Mouse (Mus musculus) lung, embryonic 16.5 days (tissue): ENCODE data around the gene Sigmar1. TPM values are rescaled to one million over a fixed set of nuclear protein-coding genes. Genes with fewer than 3 reads are reported as not detected.
A peak's percentile ranks its signal among the peaks of the same experiment; 100 is the strongest.

Source experiments
- ATAC-seq: fragments of 200-750 bp; cut with Nextera tagmentation; 2 replicates; pipeline ENCODE4 v1.8.0; 2017; ENCODE audit warnings: low read depth, mild to moderate bottlenecking, moderate library complexity
- H3K27ac ChIP-seq: fragments of 300-500 bp; sonication (generic); 2 replicates; pipeline ENCODE4 v1.5.1; 2014; ENCODE audit warnings: mild to moderate bottlenecking, control low read depth, low read length
- H3K27me3 ChIP-seq: fragments of 300-500 bp; sonication (generic); 2 replicates; pipeline ENCODE4 v1.6.1; 2014; ENCODE audit warnings: low read depth, low read length, mixed read lengths; ENCODE audit not compliant: control insufficient read depth, insufficient read depth
- H3K36me3 ChIP-seq: fragments of 300-500 bp; sonication (generic); 2 replicates; pipeline ENCODE4 v1.6.1; 2014; ENCODE audit warnings: low read length; ENCODE audit not compliant: control insufficient read depth, insufficient read depth
- H3K4me1 ChIP-seq: fragments of 300-500 bp; sonication (generic); replicated peaks from 2 replicates; pipeline ENCODE4 v1.6.1; 2014; ENCODE audit warnings: low read length, mixed read lengths; ENCODE audit not compliant: control insufficient read depth, insufficient read depth
- H3K4me2 ChIP-seq: fragments of 300-500 bp; sonication (generic); 2 replicates; pipeline ENCODE4 v1.6.1; 2014; ENCODE audit warnings: low read depth, low read length, control low read depth
- H3K4me3 ChIP-seq: fragments of 300-500 bp; sonication (generic); 2 replicates; pipeline ENCODE4 v1.5.1; 2014; ENCODE audit warnings: mild to moderate bottlenecking, low read length, control low read depth
- H3K9ac ChIP-seq: fragments of 300-500 bp; sonication (generic); 2 replicates; pipeline ENCODE4 v1.6.1; 2014; ENCODE audit warnings: low read length, control low read depth
- H3K9me3 ChIP-seq: fragments of 300-500 bp; sonication (generic); 2 replicates; pipeline ENCODE4 v1.6.1; 2016; ENCODE audit warnings: low read length; ENCODE audit not compliant: control insufficient read depth
- whole genome bisulfite sequencing: fragments of 180-500 bp; shearing (Covaris S2); extraction: QIAGEN DNeasy Blood & Tissue Kit; methylation state at CpG from one replicate; pipeline ENCODE4 v1.1.7; 2014; 5-methylcytosine and 5-hydroxymethylcytosine counted together
- polyA plus RNA-seq: library from polyadenylated mRNA; unstranded; fragments of >200 nt; fragmentation: Nextera tagmentation; extraction: Ambion mirVana; gene quantifications from 2 replicates; pipeline ENCODE4 v1.2.1, GENCODE M21; 2015

Sigmar1 gene
- polyA plus RNA-seq, 1 experiment from 2014 or later, result 72.2 TPM

GRCm38 (mm10) chr4:41740380-41741157 is 15.4 kb downstream of the Sigmar1 start:
- under 1% methylated on average over 48 of the region's 48 CpGs for WGBS
- peak; percentile 83 for ATAC-seq
- H3K27ac ChIP-seq, result peak overlapping the region; percentile 86

GRCm38 (mm10) chr4:41739260-41739659 is 16.7 kb downstream of the Sigmar1 start:
- H3K27ac ChIP-seq, result no peak overlapping the region
- no peaks in the 10 kb centered on the region for H3K27me3 ChIP-seq
- 91% methylated on average over 13 of the region's 13 CpGs for WGBS
- H3K4me1 ChIP-seq, result peaks cover 12% of the 10 kb centered on the region
- H3K36me3 ChIP-seq, result peaks cover 5% of the 10 kb centered on the region
- no peak overlapping the region for H3K4me3 ChIP-seq
- no peak overlapping the region for H3K9ac ChIP-seq
- no peak for ATAC-seq
- H3K4me2 ChIP-seq, result no peak overlapping the region
- no peaks in the 10 kb centered on the region for H3K9me3 ChIP-seq

More at GRCm38 (mm10) chr4:41740380-41741157, 15.4 kb downstream of the Sigmar1 start:
- H3K36me3 ChIP-seq, result peaks cover 5% of the 10 kb centered on the region
- H3K4me1 ChIP-seq, result peaks cover 12% of the 10 kb centered on the region
- peak overlapping the region; percentile 92 for H3K4me2 ChIP-seq
- peak overlapping the region; percentile 76 for H3K4me3 ChIP-seq
- H3K9ac ChIP-seq, result peak overlapping the region; percentile 76
- no peaks in the 10 kb centered on the region for H3K27me3 ChIP-seq
- H3K9me3 ChIP-seq, result no peaks in the 10 kb centered on the region

- Histone ChIP-seq H3K9me3 (no peaks in the 10 kb centered on the region), H3K27me3 (peaks cover 3% of the 10 kb centered on the region; the same call in 1 of the 2 replicates), H3K36me3 (peaks cover 5% of the 10 kb centered on the region), H3K27ac (no peak overlapping the region), H3K4me1 (peaks cover 12% of the 10 kb centered on the region), H3K4me2 (no peak overlapping the region), H3K9ac (no peak overlapping the region), H3K4me3 (no peak overlapping the region)
- WGBS, result 73% methylated on average over 1 of the region's 1 CpGs
- no peak for ATAC-seq
Measured at GRCm38 (mm10) chr4:41738256-41738603, 17.7 kb downstream of the Sigmar1 start.

- ATAC-seq, result peak; percentile 34; the same call in 1 of the 2 replicates
- no peak overlapping the region for H3K27ac ChIP-seq
- H3K9ac ChIP-seq, result no peak overlapping the region
- no peak overlapping the region for H3K4me2 ChIP-seq
- peaks cover 5% of the 10 kb centered on the region for H3K36me3 ChIP-seq
- H3K9me3 ChIP-seq, result no peaks in the 10 kb centered on the region
- H3K4me1 ChIP-seq, result peaks cover 12% of the 10 kb centered on the region
- WGBS, result 32% methylated on average over 8 of the region's 8 CpGs
- H3K4me3 ChIP-seq, result no peak overlapping the region
- H3K27me3 ChIP-seq, result peaks cover 8% of the 10 kb centered on the region
Measured at GRCm38 (mm10) chr4:41737602-41738255, 18.2 kb downstream of the Sigmar1 start.

GRCm38 (mm10) chr4:41731052-41731765 is 24.7 kb downstream of the Sigmar1 start, which contains the start of gene Arid3c:
Arid3c (minus strand) TSS chr4:41731142.
- 2% methylated on average over 49 of the region's 50 CpGs for WGBS
- H3K36me3 ChIP-seq, result no peaks in the 10 kb centered on the region
- peak within 1 kb of the TSS; percentile 40 for H3K4me3 ChIP-seq
- H3K27ac ChIP-seq, result no peak within 1 kb of the TSS
- peak; percentile 61 for ATAC-seq
- H3K9ac ChIP-seq, result peak within 1 kb of the TSS; percentile 49
- H3K4me1 ChIP-seq, result 0 out of 2 replicates have a peak, but pooled peaks cover 2% of the 10 kb centered on the region
- peaks cover 65% of the 10 kb centered on the region for H3K27me3 ChIP-seq
- no peaks in the 10 kb centered on the region for H3K9me3 ChIP-seq
- H3K4me2 ChIP-seq, result peak within 1 kb of the TSS; percentile 63

- WGBS, result 16% methylated on average over 20 of the region's 20 CpGs
- ATAC-seq, result no peak
- Histone ChIP-seq H3K4me3 (no peak overlapping the region), H3K27ac (no peak overlapping the region), H3K4me1 (peaks cover 7% of the 10 kb centered on the region), H3K9ac (no peak overlapping the region), H3K36me3 (no peaks in the 10 kb centered on the region), H3K4me2 (no peak overlapping the region), H3K27me3 (peaks cover 77% of the 10 kb centered on the region), H3K9me3 (no peaks in the 10 kb centered on the region)
Measured at GRCm38 (mm10) chr4:41726826-41727621, 28.9 kb downstream of the Sigmar1 start.

GRCm38 (mm10) chr4:41722918-41723351 is 33.0 kb downstream of the Sigmar1 start, which contains the start of gene Dctn3:
Dctn3 (minus strand) TSS chr4:41723170.
- under 1% methylated on average over 27 of the region's 27 CpGs for WGBS
- H3K9me3 ChIP-seq, result no peaks in the 10 kb centered on the region

GRCm38 (mm10) chr4:41716834-41717233 is 39.1 kb downstream of the Sigmar1 start:
- Histone ChIP-seq H3K36me3 (peaks cover 9% of the 10 kb centered on the region; the same call in 1 of the 2 replicates), H3K4me1 (peaks cover 13% of the 10 kb centered on the region), H3K9me3 (no peaks in the 10 kb centered on the region), H3K27me3 (no peaks in the 10 kb centered on the region), H3K9ac (no peak overlapping the region), H3K27ac (no peak overlapping the region), H3K4me3 (no peak overlapping the region), H3K4me2 (no peak overlapping the region)
- 71% methylated on average over 6 of the region's 6 CpGs for WGBS
- ATAC-seq, result no peak

More at GRCm38 (mm10) chr4:41722918-41723351, 33.0 kb downstream of the Sigmar1 start, which contains the start of gene Dctn3:
- H3K4me2 ChIP-seq, result peak within 1 kb of the TSS; percentile 90
- no peak within 1 kb of the TSS for H3K27ac ChIP-seq
- peaks cover 42% of the 10 kb centered on the region for H3K27me3 ChIP-seq
- peaks cover 9% of the 10 kb centered on the region for H3K4me1 ChIP-seq
- ATAC-seq, result peak; percentile 98
- peaks cover 5% of the 10 kb centered on the region; the same call in 1 of the 2 replicates for H3K36me3 ChIP-seq
- H3K9ac ChIP-seq, result peak within 1 kb of the TSS; percentile 85
- H3K4me3 ChIP-seq, result peak within 1 kb of the TSS; percentile 79
